Mouse (Mus musculus) cerebellum, adult 11-12 months (tissue): ENCODE results near the gene Ppm1d.

Experiments
- DNase-seq: peaks from one replicate; pipeline ENCODE4 v3.0.0; 2022

Ppm1d gene

DNA sequence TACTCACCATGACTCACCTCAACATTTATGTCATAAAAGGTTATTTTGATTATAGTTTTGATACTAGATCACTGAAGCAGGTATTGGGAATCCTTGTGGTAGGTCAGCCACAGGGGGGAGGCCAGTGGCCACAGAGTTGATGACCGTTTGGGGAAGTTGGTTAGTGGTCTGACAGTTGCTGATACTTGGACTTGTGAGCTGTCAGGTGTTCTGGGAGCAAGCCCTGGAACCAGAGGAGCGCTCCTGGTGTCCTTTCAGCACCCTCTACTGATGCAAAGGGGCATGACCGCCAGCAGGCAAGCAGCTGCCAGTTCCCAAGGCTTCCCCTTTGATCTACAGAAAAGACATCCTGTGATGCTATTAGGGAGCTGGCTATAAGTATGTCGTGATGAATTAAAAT is 23.7 kb downstream of the Ppm1d start:
- peak; percentile 56 for DNase-seq

DNA sequence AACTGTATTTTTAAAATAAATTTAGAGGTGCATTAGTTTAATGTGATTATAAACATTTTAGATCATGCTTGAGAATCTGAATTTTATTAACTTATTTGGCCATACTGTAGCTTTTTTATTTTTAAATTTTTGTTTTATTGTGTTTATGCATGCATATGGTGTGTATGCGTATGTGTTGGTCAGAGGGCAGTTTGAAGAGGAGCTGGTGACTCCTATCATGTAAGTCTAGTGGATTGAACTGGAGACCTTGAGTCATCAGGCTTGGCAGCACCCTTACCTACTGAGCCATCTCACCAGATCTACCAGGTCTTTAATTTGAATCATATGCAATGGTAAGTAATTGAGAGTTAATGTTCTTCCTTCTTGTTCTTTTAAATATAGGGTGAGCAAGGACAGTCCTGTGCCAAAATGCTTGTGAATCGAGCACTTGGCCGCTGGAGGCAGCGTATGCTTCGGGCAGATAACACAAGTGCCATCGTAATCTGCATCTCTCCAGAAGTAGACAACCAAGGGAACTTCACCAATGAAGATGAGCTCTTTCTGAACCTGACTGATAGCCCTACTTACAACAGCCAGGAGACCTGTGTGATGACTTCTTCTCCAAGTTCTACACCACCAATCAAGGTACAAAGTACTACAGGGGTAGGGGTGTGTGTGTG is 28.3 kb downstream of the Ppm1d start:
- no peak for DNase-seq

DNA sequence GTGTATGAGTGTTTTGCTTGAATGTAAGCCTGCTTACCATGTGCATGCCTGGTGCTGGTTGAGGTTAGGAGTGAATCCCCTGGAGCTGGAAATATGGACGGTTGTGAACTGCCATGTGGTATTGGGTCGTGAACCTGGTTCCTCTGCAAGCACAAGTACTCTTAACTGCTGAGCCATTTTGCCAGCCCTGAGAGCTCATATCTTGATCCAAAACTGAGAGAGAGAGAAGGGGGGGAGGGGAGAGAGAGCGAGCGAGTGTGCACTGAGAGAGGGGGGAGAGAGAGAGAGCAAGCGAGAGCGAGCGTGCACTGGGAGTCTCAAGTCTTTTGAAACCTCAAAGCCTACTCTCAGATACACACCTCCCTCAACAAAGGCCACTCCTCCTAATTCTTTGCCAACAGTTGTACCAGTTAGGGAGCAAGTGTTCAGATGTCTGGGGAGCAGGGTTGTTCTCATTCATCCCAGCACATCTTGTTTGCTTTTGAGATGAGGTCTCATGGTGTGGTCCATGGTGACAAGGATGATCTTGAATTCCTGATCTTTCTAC is 29.1 kb downstream of the Ppm1d start:
- no peak for DNase-seq

DNA sequence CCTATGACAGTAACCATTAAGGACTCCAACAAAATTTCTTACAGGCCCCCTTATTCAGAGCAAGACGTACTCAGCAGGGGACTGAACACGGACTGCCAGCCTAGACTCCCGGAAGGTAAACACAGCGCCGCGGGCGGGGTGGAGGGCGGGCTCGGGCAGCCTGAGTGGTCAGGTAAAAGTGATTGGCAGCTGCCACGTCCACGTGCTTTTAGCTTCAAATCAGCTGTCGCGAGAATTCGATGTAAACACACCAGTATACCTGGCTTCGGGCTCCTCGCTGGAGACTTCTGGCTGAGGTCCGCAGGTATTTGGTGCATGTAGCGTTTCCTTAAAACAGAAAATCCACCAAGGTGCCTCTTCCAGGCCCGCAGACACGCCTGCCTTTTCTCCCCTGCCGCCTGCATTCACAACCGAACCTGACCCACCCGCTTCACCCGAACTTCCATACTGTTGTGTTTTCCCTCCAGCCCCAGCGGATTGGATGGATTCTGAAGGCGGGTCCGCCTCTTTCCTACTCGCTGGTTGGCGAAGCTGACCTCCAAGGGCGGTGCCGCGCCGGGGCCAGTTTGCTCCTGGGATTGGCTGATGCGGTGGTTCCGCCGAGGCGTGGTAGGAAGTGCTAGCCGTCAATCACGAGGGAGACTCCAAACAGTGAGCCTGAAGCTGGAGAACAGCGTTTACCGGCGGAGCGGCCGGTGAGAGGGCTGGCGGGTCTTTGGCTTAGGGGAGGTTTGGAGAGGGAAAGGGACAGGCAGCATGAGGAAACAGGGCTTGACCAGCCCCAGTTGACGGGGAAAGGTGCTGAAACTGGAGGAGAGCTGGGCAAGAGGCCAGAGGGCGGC is 41.7 kb downstream of the Ppm1d start, which contains the start of gene Bcas3:
Gene Bcas3, plus strand, starts transcription at position 629 of the 842 bp plus-strand sequence.
- peak; percentile 98 for DNase-seq

DNA sequence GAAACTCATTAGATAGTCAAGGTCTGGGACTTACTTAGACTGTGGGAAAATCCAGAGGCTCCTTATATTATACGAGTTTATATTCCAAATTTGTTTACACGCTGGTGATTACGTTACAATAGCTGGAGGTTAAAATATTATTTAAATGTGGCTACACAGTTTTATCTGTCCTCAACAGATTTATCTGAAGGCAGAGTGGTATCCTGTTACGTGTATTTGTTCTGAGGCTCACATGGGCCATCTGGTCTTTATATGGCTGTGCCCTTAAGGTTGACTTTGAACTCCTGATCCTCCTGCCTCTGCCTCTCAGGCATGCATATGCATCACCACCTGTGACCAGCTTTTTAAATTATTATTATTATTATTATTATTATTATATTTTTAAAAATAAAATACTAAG is 42.8 kb downstream of the Ppm1d start:
- no peak for DNase-seq

DNA sequence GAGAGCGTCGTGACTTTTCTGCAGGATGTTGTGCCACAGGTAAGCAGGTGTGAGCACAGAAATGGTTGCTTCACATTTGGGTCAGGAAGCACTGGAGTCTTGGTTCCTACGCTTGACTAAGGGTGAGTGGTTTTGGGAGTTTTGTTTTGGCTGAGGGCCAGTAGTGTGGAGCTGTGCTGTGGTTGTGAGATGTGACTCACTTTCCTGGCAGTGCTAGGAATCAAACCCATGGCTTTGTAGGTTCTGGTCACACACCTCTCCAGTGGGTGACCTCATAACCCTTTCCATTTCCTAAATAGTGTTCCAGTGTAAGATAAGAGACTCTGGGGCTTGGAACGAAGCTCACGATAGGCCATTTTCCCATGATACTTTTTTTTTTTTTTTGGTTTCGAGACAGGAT is 48.6 kb downstream of the Ppm1d start:
- DNase-seq, result no peak

DNA sequence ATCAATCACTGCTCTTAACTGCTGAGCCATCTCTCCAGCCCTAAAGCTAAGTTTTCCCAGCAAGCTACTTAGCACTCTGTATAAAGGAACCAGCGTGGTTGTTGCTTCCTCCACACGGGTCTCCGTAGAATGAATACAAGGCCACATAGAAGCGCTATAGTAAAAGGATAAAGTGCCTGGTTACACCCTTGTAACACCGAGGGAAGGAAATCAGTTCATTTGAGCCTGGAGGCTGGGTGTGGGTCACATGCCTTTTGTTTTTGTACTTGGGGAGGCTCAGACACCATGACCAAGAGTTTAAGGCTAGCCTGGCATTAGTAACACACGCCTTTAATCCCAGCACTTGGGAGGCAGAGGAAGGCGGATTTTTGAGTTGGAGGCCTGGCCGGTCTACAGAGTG is 50.6 kb downstream of the Ppm1d start:
- DNase-seq, result no peak

DNA sequence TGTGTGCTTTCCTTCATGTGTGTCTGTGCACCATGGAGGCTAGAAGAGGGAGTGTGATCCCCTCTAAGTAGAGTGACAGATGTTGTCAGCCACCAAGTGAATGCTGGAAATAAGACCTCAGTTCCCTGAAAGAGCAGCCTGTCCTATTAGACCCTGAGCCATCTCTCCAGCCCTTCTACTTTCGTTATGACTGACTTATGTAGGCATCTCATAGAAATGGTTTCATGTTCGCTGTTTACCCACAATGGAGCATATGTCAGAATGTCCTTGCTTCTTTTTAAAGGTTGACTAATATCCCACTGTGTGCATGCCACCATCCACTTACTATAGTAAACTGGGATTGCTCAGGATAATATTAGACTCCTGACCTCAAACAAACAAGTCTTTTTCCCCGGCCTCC is 55.1 kb downstream of the Ppm1d start:
- DNase-seq, result no peak

DNA sequence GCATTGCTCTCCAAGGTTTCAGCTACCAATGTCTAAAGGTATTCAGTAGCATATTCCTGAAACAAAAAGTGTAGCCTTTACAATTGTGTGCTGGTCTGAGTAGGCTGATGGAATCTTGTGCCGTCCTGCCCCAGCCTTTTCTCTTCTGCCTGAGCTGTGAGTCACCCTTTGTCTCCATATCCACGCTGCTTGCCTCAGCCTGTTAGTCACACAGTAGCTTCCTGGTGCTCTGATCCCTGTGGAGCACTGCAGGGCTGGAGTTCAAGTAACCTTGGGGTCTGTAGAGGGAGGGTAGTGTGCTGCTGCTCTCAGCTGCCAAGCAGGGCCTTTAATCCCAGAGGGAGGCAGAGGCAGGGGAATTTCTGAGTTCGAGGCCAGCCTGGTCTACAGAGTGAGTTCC is 56.8 kb downstream of the Ppm1d start:
- DNase-seq, result no peak

DNA sequence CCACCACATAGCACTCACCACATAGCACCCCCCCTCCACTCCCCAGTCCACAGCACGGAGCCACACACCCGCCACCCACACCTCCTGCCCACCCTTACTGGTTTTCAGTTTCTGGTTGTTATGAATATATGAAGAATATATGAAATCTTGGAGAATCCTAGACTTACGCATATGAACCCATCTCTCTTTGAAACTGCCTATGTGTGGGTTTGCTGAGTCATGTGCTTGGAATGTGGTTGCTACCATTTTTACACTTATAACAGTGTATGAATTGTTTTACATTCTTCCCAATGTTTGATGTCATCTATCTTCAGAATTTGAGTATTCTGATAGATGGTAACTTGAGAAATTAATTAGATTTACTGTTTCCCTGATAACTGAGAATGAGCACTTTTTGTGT is 68.0 kb downstream of the Ppm1d start:
- DNase-seq, result no peak

DNA sequence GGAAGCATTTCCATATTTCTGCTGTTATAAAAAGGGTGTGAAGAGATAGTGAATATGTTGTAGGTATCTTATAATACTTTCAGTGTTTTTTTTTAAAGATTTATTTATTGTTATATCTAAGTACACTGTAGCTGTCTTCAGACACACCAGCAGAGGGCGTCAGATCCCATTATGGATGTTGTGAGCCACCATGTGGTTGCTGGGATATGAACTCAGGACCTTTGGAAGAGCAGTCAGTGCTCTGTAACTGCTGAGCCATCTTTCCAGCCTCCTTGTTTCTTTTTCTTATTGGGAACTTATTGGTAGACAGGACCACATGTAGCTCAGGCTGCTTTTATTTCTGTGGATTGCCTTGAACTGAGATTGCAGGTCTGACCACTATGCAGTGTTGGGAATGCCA is 69.0 kb downstream of the Ppm1d start:
- DNase-seq, result no peak

DNA sequence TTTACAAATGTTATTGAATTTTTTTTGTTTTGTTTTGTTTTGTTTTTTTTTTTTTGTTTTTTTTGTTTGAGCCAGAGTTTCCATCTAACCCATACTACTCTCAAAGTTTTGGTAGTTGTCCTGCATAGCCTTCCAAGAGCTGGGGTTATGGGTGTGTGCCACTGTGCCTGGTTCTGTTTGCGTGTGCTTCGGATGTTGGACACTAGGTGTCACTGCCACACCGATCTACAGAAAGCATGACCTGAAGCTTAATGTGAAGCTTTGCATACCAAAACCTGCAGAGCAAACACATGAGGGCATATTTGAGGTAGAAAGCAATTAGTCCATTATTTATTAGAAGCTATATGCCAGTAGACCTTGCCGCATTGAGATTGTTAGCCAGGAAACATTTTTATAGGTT is 71.0 kb downstream of the Ppm1d start:
- peak; percentile 52 for DNase-seq

DNA sequence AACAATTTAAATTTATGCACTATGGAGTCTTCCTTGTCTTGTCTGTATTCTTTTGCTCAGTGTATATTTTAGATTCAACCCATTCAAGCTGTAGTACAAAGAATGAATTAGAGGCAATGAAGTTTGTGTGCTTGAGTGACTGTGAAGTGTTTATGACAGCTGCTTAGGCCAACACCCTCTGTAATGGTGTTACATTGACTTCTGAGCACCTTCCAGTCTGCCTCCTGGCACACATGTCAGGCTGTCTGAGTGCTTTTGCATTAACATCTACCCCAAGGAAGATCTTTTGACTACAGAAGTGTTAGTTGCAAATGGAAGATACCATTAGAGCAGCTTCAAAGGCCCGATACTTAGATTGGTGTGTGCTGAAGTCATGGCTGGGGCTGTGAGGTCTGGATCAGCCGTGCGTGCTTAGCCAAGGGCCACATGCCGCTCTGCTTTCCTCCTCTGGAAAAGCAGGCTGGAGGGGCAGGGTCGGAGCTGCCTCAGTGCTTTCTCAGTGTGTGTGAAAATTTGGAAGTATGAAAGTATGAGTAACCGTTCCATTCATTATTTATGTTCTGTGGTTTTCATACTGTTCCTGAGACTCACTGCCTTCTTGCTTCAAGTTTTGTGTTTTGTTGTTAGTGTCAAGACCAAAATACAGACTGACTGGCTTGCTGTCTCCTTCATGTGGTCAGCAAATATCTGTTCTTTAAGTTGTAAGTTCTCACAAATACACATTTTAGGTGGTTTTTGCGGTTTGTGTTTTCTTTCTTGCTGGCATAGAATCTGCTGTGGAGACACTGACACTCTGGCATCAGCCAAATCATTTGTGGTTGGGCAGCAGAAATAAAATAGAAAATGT is 73.2 kb downstream of the Ppm1d start:
- no peak for DNase-seq

DNA sequence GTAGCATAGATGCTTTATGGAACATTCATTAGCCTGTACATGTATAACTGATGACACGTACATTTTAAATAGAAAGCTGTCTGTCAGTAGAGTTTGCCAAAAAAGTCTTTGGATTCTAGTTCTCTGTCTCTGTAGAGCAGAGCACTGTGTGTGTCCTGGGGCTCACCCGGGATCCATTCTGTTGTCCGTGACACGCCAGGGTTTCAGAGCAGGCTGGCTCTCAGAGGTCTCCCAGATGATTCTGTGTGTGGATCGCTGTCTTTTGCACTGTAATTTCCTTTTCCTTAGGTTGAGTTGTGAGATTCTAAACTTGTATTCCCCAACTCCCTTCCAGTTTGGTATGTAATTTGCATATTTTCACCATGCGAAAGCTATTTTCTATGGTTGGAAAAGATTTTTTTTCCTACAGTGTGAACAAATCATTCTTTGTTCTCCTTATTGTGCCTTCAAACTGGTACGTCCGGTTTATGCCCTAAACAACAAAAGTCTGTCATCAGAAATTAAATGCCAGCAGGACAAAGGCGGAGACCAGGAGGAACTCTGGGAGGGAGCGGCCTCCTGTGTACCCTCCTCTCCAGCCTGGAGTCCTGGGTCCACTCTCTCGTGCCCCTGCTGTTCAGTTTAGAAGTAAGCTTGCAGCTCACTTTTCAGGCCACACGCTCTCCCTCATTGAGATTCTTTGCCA is 81.3 kb downstream of the Ppm1d start:
- DNase-seq, result no peak

DNA sequence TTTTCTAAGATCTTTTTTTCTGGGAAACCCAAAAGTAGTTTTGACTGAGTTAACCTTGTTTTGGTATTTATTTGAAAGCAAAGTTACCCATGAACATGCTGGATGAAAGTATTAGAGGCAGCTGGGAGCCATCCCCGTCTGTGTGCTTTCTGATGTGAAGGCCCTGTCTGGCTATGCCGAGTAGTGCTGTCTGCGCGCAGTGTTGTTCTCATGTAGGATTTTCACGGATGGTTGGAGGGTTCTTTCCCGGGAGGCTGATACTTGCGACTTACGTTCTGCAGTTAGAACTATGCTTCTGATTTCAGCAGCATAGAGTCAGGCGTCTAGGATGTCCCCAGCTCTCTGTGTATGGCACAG is 81.8 kb downstream of the Ppm1d start:
- DNase-seq, result no peak

DNA sequence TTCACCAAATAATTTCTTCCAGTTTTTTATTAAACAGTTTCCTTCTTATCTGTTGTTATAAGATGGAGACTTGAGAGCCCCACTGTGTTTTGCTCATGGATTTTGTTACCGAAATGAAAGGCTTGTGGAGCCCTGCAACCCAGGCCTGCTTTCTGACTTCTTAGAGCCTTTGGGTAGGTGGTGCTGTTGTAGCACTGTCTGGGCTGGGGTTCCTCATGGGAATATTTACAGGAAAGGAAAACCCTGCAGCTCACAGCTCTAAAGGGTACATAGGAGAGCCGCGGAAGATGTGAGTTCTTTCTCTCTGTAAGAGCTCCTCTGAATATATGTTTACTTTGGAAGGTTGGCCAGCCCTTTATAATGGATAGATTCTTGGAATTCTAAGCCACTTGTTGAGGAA is 82.9 kb downstream of the Ppm1d start:
- DNase-seq, result no peak

DNA sequence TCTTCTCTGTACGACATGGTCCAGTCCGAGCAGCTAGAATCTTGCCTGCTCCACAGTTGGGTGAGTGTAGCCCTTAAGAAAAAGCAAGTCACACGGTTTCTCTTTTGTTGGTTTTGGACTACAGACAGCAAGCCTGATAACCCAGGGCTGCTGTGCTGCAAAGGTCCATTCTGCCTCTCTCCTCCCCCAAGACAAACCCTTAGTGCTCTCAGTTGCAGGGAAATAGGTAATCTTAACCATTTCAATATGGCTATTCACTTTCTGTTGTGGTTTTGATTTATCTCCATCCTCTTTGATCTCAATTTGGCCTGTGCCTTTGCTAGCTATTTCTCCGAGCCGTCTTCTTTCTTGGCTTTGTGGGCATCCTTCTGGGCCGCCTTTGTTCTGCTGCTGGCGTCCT is 84.3 kb downstream of the Ppm1d start:
- DNase-seq, result no peak
